Mouse (Mus musculus) E14TG2a.4 (cell line): ENCODE measurements around the gene Gm21830.
"Not testable (repeated sequence)": the region's sequence is repeated elsewhere in the genome, so short reads cannot be mapped to it uniquely, and the experiment has no call there.

Experiments
- H3K27me3 ChIP-seq: 2 replicates; pipeline ENCODE4 v1.6.1; 2014; ENCODE audit warnings: low read length, control low read depth; ENCODE audit not compliant: insufficient read depth
- H3K36me3 ChIP-seq: 2 replicates; pipeline ENCODE4 v1.6.1; 2014; ENCODE audit warnings: low read length, control low read depth; ENCODE audit not compliant: insufficient read depth
- H3K4me1 ChIP-seq: replicated peaks from 2 replicates; pipeline ENCODE4 v1.6.1; 2014; ENCODE audit warnings: low read depth, low read length, control low read depth
- H3K4me3 ChIP-seq: replicated peaks from 2 replicates; pipeline ENCODE4 v1.5.1; 2014; ENCODE audit warnings: mild to moderate bottlenecking, low read length
- H3K9me3 ChIP-seq: 2 replicates; pipeline ENCODE4 v1.6.1; 2014; ENCODE audit warnings: low read length, control low read depth
- CTCF ChIP-seq: conservative IDR thresholded peaks from 2 replicates; pipeline ENCODE4 v1.5.1; 2014; ENCODE audit warnings: low read length
- NANOG ChIP-seq: IDR thresholded peaks from 2 replicates; pipeline ENCODE4 v1.6.1; 2014; ENCODE audit warnings: borderline replicate concordance, low read length, mixed read lengths
- POU5F1 ChIP-seq: IDR thresholded peaks from 2 replicates; pipeline ENCODE4 v1.6.1; 2014; ENCODE audit warnings: low read length, borderline replicate concordance

Gene Gm21830

DNA sequence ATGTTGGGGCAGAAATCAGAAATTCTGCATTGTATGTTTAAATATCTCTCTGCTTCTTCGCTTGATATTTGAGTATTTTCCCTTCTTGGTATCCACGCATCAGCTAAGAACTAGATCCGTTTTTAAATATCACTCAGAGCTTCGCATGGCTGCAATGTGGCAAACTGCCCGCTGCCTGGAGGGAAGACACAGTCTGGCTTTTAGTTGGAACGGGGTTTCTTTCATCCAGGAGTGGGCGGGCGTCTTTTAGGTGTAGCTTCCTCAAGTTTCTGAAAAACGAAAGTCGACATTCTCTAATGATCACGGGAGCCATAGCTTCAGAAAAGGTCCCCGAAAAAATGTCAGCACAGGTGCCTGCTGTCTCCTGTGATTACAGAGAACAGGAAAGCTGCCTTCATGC, 33.7 kb downstream of the Gm21830 start:
- no peak overlapping the region for H3K4me3 ChIP-seq

GRCm38 (mm10) chr2:67460857-67461256, 47.3 kb downstream of the Gm21830 start:
- H3K27me3 ChIP-seq: no peaks in the 10 kb centered on the region
- TF ChIP-seq POU5F1 (no peak), CTCF (no peak), NANOG (no peak)
- H3K36me3 ChIP-seq: no peaks in the 10 kb centered on the region
- H3K4me3 ChIP-seq: no peak overlapping the region
- H3K4me1 ChIP-seq: no peaks in the 10 kb centered on the region
- H3K9me3 ChIP-seq: no peaks in the 10 kb centered on the region

More for the DNA sequence above, 33.7 kb downstream of the Gm21830 start:
- Histone ChIP-seq H3K36me3 (no peaks in the 10 kb centered on the region), H3K9me3 (no peaks in the 10 kb centered on the region), H3K4me1 (0 out of 2 replicates have a peak, but pooled peaks cover 2% of the 10 kb centered on the region), H3K27me3 (no peaks in the 10 kb centered on the region)
- TF ChIP-seq CTCF (no peak), POU5F1 (no peak), NANOG (no peak)

DNA sequence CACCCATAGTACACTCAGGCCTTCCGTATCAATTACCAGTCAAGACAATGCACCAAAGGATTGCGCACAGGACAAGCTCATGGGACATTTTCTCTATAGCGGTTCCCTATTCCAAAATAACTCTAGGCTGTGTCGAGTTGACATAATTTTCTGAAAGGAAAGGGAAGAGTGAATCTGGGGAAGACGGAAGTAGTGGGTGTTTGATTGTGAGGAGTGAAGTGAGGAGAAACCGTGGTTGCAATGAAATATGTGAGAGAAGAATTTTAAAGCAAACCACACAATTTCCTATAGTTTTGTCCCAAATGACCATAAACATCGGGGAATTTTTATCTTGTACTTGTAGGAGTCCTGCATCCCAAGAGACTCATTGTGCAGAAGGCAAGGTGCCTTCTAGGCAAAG, 53.5 kb downstream of the Gm21830 start:
- no peaks in the 10 kb centered on the region for H3K9me3 ChIP-seq
- no peaks in the 10 kb centered on the region for H3K36me3 ChIP-seq
- TF ChIP-seq NANOG (no peak), POU5F1 (no peak), CTCF (no peak)
- H3K4me3 ChIP-seq: no peak overlapping the region
- H3K27me3 ChIP-seq: no peaks in the 10 kb centered on the region
- no peaks in the 10 kb centered on the region for H3K4me1 ChIP-seq

DNA sequence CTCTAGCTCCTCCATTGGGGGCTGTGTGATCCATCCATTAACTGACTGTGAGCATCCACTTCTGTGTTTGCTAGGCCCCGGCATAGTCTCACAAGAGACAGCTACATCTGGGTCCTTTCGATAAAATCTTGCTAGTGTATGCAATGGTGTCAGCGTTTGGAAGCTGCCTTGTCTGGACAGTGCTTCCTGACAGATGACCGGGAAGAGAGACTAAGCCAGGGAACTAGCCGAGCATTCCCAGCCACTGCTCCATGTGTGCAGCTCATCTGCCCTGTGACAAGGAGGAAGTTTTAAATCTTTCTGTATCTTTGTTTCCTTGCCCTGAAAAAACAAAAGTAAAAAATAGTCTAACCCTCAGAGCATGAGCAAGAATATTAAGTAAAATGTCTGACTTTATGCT, 56.5 kb downstream of the Gm21830 start:
- not testable (repeated sequence) for H3K27me3 ChIP-seq, H3K4me3 ChIP-seq, H3K4me1 ChIP-seq, H3K9me3 ChIP-seq, H3K36me3 ChIP-seq

GRCm38 (mm10) chr2:67477753-67478152, 64.2 kb downstream of the Gm21830 start:
- H3K4me1 ChIP-seq: no peaks in the 10 kb centered on the region
- TF ChIP-seq NANOG (no peak), CTCF (peak; percentile 54)

DNA sequence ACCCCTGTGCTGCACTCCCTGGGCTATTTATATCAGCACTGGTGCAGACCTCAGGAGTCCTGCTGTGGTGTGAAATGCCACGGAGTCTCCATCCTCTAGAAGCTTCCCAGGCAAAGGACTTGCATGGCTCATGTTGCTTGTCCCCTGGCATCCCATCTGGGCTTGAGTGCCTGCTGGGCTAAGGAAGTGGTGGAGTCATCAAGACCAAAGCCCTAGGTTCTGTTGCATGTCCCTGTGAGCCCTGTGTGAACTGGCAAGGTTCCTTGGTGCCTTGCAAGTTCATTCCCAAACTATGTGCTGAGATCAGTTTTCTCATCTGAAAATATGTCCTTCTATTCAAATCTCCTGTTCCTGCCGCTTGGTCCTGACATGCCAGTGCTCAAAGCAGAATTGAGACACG, 67.5 kb downstream of the Gm21830 start:
- H3K9me3 ChIP-seq: no peaks in the 10 kb centered on the region
- H3K4me3 ChIP-seq: no peak overlapping the region
- no peaks in the 10 kb centered on the region for H3K27me3 ChIP-seq
- TF ChIP-seq POU5F1: no peak
- TF ChIP-seq CTCF: no peak
- no peak for TF ChIP-seq NANOG
- H3K36me3 ChIP-seq: no peaks in the 10 kb centered on the region
- no peaks in the 10 kb centered on the region for H3K4me1 ChIP-seq

More at GRCm38 (mm10) chr2:67477753-67478152, 64.2 kb downstream of the Gm21830 start:
- Histone ChIP-seq H3K9me3 (no peaks in the 10 kb centered on the region), H3K27me3 (no peaks in the 10 kb centered on the region), H3K4me3 (no peak overlapping the region), H3K36me3 (no peaks in the 10 kb centered on the region)
